Mouse (Mus musculus) lung, adult 2 months (tissue): ENCODE data around the gene Rpgrip1. TPM values are rescaled to one million over a fixed set of nuclear protein-coding genes. Genes with fewer than 3 reads are reported as not detected.

Experiments used
- DNase-seq: peaks from one replicate; pipeline ENCODE4 v3.0.0; 2022
- H3K4me1 ChIP-seq: fragments of 200-500 bp; 2 replicates; pipeline ENCODE4 v1.6.1; 2011; ENCODE audit warnings: low read length; ENCODE audit not compliant: control insufficient read depth, insufficient read depth
- H3K4me3 ChIP-seq: fragments of 200-500 bp; replicated peaks from 2 replicates; pipeline ENCODE3; 2011; ENCODE audit warnings: low read depth, mild to moderate bottlenecking, control low read depth, low read length; ENCODE audit errors: extremely low read depth
- CTCF ChIP-seq: fragments of 200-500 bp; IDR thresholded peaks from 2 replicates; pipeline ENCODE4 v1.5.1; 2011; ENCODE audit warnings: mild to moderate bottlenecking, low read length, control low read depth; ENCODE audit not compliant: insufficient read depth
- POLR2A ChIP-seq: fragments of 200-500 bp; IDR thresholded peaks from 2 replicates; pipeline ENCODE4 v1.6.1; 2011; ENCODE audit warnings: low read depth, mild to moderate bottlenecking, control low read depth, low read length, borderline replicate concordance; ENCODE audit errors: extremely low read depth
- WGBS: fragments of 180-500 bp; shearing (Covaris S2); methylation state at CpG from one replicate; pipeline ENCODE4 v1.1.7; 2018; 5-methylcytosine and 5-hydroxymethylcytosine counted together
- polyA plus RNA-seq: library from polyadenylated mRNA; depleted of rRNA; stranded (reverse); fragments of >200 nt; gene quantifications from 2 replicates; pipeline ENCODE4 v1.2.3, GENCODE M21; 2012

Gene Rpgrip1
- polyA plus RNA-seq, 1 experiment: 2.5 TPM

DNA sequence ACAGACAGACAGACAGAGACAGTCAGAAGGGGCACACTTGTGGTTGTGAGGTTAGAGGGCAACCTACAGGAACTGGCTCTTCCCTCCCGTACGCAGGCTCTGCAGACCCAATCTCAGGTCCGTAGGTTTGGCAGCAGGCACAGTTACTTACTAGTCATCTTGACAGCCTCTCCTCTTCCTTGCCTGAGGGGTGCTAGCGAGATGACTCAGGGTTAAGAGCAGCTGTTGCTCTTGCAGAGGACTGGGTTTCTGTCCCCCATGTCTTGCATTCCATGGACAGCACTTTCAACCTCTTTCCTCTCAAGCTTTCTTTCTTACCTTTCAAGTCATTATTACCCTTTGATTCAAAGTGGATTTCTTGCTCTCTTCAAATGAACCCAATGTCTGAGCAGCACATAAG, 33.7 kb downstream of the Rpgrip1 start:
- H3K4me3 ChIP-seq: no peak overlapping the region
- no peaks in the 10 kb centered on the region; the same call in 1 of the 2 replicates for H3K4me1 ChIP-seq
- 70% methylated on average over 4 of the region's 4 CpGs for WGBS
- TF ChIP-seq POLR2A: no peak
- TF ChIP-seq CTCF: no peak
- DNase-seq: no peak

DNA sequence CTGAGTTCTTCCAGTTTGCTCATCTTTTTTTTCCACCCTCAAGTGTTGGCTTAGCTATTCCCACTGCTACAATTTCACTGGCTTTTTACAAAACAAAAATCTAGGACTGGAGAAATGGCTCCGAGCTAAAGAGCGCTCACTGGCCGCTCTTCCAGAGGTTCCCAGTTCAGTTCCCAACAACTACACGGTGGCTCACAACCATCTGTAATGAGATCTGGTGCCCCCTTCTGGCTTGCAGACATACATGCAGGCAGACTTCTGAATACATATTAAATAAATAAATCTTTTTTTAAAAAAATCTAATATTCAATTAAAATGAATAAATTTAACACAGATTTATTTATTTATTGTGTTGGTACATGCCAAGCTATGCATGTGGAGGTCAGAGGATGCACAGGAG, 36.0 kb downstream of the Rpgrip1 start:
- WGBS: 58% methylated on average over 4 of the region's 4 CpGs
- peak; percentile 9 for DNase-seq
- TF ChIP-seq CTCF (no peak), POLR2A (no peak)
- Histone ChIP-seq H3K4me3 (no peak overlapping the region), H3K4me1 (no peaks in the 10 kb centered on the region)

DNA sequence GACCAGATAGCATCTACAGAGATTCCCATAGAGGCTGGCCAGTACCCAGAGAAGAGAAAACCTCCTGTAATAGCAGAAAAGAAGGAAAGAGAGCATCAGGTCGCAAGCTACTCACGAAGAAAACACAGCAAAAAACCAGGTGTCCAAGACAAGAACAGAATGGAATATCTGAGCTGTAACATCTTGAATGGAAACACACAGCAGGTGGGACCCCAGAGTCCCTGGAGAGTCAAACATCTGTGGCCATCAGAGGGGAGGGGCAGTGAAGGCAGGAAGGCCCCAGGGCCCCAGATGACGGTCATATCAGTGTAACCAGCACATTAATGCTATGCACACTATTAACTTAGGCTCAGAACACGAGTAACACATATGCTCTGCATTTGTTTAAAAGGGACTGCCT, 39.4 kb downstream of the Rpgrip1 start:
- TF ChIP-seq POLR2A (no peak), CTCF (no peak)
- WGBS: 72% methylated on average over 4 of the region's 4 CpGs
- no peak for DNase-seq
- Histone ChIP-seq H3K4me1 (no peaks in the 10 kb centered on the region), H3K4me3 (no peak overlapping the region)

- TF ChIP-seq CTCF (no peak), POLR2A (no peak)
- no peak for DNase-seq
- H3K4me3 ChIP-seq: no peak overlapping the region
- WGBS: 41% methylated on average over 7 of the region's 7 CpGs
- H3K4me1 ChIP-seq: no peaks in the 10 kb centered on the region
Measured at GRCm38 (mm10) chr14:52152179-52152578, 41.7 kb downstream of the Rpgrip1 start.

DNA sequence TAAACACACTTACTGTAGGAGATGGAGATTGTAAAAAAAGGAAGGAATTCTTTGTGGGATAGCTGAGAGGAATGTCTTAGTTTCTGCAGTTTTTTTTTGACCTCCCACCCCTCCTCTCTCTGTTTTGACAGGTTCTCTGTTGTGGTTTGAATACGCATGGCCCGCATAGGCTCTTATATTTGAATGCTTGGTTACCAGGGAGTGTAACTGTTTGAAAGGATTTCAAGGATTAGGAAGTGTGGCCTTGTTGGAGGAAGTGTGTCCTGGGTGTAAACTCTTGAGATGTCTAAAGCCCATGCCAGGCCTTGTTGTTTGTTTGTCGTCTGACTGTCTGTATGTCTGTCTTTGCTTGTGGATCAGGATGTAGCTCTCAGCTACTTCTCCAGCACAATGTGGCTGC, 42.1 kb downstream of the Rpgrip1 start:
- 45% methylated on average over 3 of the region's 3 CpGs for WGBS
- no peaks in the 10 kb centered on the region for H3K4me1 ChIP-seq
- no peak overlapping the region for H3K4me3 ChIP-seq
- TF ChIP-seq POLR2A (no peak), CTCF (no peak)
- no peak for DNase-seq

- WGBS: 77% methylated on average over 2 of the region's 2 CpGs
- no peaks in the 10 kb centered on the region for H3K4me1 ChIP-seq
- no peak overlapping the region for H3K4me3 ChIP-seq
- DNase-seq: no peak
- TF ChIP-seq POLR2A (no peak), CTCF (no peak)
Measured at GRCm38 (mm10) chr14:52155008-52155407, 44.5 kb downstream of the Rpgrip1 start.

DNA sequence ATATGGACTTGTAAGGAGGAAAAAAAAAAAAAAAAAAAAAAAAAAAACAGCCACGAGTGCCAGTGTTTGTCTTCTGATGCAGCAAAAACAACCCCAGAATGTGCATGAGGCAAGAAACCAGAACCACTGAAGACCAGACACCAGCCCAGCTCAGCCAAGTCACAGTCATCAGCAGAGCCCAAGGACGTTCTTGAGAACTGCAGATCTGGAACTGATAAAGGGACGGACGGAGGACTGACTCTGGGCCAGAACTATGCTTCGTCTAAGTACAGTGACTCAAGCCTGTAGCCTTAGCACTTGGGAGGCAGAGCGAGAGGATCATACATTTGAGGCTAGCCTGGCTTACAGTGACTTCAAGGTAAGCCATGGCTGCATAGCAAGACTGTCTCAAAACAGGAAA, 50.4 kb downstream of the Rpgrip1 start:
- DNase-seq: no peak
- TF ChIP-seq CTCF (no peak), POLR2A (no peak)
- WGBS: 67% methylated on average over 6 of the region's 6 CpGs
- no peak overlapping the region for H3K4me3 ChIP-seq
- H3K4me1 ChIP-seq: no peaks in the 10 kb centered on the region

DNA sequence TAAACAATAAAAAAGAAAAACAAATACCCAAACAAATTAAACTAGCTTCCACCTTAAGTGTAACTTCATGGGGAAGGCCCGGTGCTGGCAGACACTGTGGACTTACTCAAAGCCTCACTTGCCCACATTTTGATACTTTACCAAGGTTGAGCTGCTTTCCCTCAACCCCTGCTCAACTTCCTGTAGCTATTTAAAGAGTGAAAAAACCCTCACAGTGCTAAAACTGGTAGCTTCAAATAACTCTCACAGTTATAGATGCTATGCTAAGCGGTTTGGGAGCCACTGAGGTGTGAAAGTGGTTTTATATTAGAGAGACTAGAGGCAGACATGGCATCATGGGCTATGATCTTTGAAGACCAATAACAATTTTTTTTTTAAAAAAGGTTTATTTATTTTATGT, 56.1 kb downstream of the Rpgrip1 start:
- H3K4me3 ChIP-seq: no peak overlapping the region
- H3K4me1 ChIP-seq: no peaks in the 10 kb centered on the region
- TF ChIP-seq POLR2A (no peak), CTCF (no peak)
- DNase-seq: no peak
- WGBS: 87% methylated on average over 2 of the region's 2 CpGs

- WGBS: 79% methylated on average over 1 of the region's 1 CpGs
- no peak for TF ChIP-seq CTCF
- no peak for TF ChIP-seq POLR2A
- no peak overlapping the region for H3K4me3 ChIP-seq
- no peaks in the 10 kb centered on the region; the same call in 1 of the 2 replicates for H3K4me1 ChIP-seq
- no peak for DNase-seq
Measured at GRCm38 (mm10) chr14:52188788-52189187, 78.3 kb downstream of the Rpgrip1 start.

- Histone ChIP-seq H3K4me3 (no peak overlapping the region), H3K4me1 (no peaks in the 10 kb centered on the region; the same call in 1 of the 2 replicates)
- TF ChIP-seq POLR2A: no peak
- TF ChIP-seq CTCF: no peak
- DNase-seq: no peak
- 67% methylated on average over 2 of the region's 2 CpGs for WGBS
Measured at GRCm38 (mm10) chr14:52189519-52189918, 79.0 kb downstream of the Rpgrip1 start.

GRCm38 (mm10) chr14:52190740-52191359, 80.3 kb downstream of the Rpgrip1 start:
- DNase-seq: peak; percentile 24
- TF ChIP-seq POLR2A (no peak), CTCF (peak; percentile 78)
- no peak overlapping the region for H3K4me3 ChIP-seq
- H3K4me1 ChIP-seq: no peaks in the 10 kb centered on the region; the same call in 1 of the 2 replicates
